Mouse (Mus musculus) midbrain, embryonic 11.5 days (tissue): ENCODE results near the gene Cab39. TPM values are rescaled to one million over a fixed set of nuclear protein-coding genes. Genes with fewer than 3 reads are reported as not detected.
A peak's percentile ranks its signal among the peaks of the same experiment; 100 is the strongest.

Source experiments
- ATAC-seq: fragments of 200-750 bp; cut with Nextera tagmentation; 2 replicates; pipeline ENCODE4 v1.8.0; 2017; ENCODE audit warnings: moderate TSS enrichment, moderate library complexity; ENCODE audit not compliant: low FRiP score
- DNase-seq: peaks from one replicate; pipeline ENCODE4 v3.0.0; 2015; ENCODE audit warnings: low spot score; ENCODE audit errors: missing footprints
- H3K27ac ChIP-seq: fragments of 300-500 bp; sonication (generic); 2 replicates; pipeline ENCODE4 v1.5.1; 2014; ENCODE audit warnings: low read depth, low read length
- H3K27me3 ChIP-seq: fragments of 300-500 bp; sonication (generic); 2 replicates; pipeline ENCODE4 v1.6.1; 2014; ENCODE audit warnings: mild to moderate bottlenecking, low read length, moderate library complexity, mixed read lengths; ENCODE audit not compliant: control insufficient read depth, insufficient read depth
- H3K36me3 ChIP-seq: fragments of 300-500 bp; sonication (generic); 2 replicates; pipeline ENCODE4 v1.6.1; 2014; ENCODE audit warnings: mild to moderate bottlenecking, low read length, moderate library complexity, mixed read lengths; ENCODE audit not compliant: control insufficient read depth, insufficient read depth
- H3K4me1 ChIP-seq: fragments of 300-500 bp; sonication (generic); 2 replicates; pipeline ENCODE4 v1.6.1; 2014; ENCODE audit warnings: low read length; ENCODE audit not compliant: control insufficient read depth, insufficient read depth
- H3K4me2 ChIP-seq: fragments of 300-500 bp; sonication (generic); 2 replicates; pipeline ENCODE4 v1.6.1; 2014; ENCODE audit warnings: mild to moderate bottlenecking, moderate library complexity
- H3K4me3 ChIP-seq: fragments of 300-500 bp; sonication (generic); 2 replicates; pipeline ENCODE4 v1.5.1; 2014; ENCODE audit warnings: low read depth, low read length
- H3K9ac ChIP-seq: fragments of 300-500 bp; sonication (generic); 2 replicates; pipeline ENCODE4 v1.6.1; 2014; ENCODE audit warnings: low read length
- H3K9me3 ChIP-seq: fragments of 300-500 bp; sonication (generic); 2 replicates; pipeline ENCODE4 v1.6.1; 2016; ENCODE audit warnings: low read length; ENCODE audit not compliant: control insufficient read depth
- WGBS: fragments of 180-500 bp; shearing (Covaris S2); extraction: QIAGEN DNeasy Blood & Tissue Kit; methylation state at CpG from one replicate; pipeline ENCODE4 v1.1.7; 2014; 5-methylcytosine and 5-hydroxymethylcytosine counted together
- polyA plus RNA-seq: library from polyadenylated mRNA; unstranded; fragments of >200 nt; fragmentation: Nextera tagmentation; extraction: Ambion mirVana; gene quantifications from 2 replicates; pipeline ENCODE4 v1.2.1, GENCODE M21; 2014

Cab39 gene
- polyA plus RNA-seq, 1 experiment from 2014 or later = 68.0 TPM

DNA sequence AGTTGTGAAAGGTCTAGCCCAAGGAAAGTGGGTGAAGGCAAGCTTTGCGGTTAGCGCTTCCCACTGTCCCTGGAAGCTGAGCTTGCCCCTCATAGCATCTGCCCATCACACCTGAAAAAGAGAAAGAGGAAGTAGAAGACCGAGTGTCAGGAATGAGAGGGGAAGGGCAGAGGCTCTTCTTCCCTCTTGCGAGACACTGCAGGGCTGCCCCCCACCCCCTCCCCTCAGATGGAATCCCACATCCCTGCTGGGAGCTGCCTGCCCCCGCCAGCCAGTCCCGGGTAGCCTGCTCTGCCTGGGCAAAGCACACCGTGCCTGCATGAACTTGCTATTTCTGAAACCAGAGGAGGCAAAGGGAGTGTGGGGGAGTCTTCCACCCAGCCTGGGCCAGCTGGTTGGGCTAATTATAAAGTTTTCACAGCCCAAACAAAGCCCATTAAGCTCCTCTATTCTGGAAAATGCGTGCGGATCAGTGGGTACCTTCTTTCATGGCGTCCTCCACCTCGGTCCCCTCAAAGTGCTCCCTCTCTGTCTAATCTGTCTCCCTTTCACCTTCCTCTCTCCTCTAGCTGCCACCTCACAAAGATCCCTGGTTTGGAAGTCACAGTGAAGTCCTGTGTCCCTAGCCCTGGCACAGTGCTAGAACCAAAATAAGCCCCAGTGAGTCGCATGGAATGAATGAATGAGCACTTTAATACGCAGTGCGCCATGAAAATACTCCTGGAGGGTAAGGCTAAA lies 34.8 kb upstream of the Cab39 start:
- no peak overlapping the region; the same call in 1 of the 2 replicates for H3K9ac ChIP-seq
- H3K9me3 ChIP-seq = no peaks in the 10 kb centered on the region
- H3K4me2 ChIP-seq = no peak overlapping the region
- no peaks in the 10 kb centered on the region for H3K36me3 ChIP-seq
- peak; percentile 38; the same call in 1 of the 2 replicates for ATAC-seq
- H3K4me3 ChIP-seq = no peak overlapping the region
- WGBS = 29% methylated on average over 13 of the region's 14 CpGs
- H3K27ac ChIP-seq = no peak overlapping the region
- 0 out of 2 replicates have a peak, but pooled peaks cover 2% of the 10 kb centered on the region for H3K4me1 ChIP-seq
- DNase-seq = no peak
- H3K27me3 ChIP-seq = no peaks in the 10 kb centered on the region

GRCm38 (mm10) chr1:85758969-85759293 lies 34.3 kb upstream of the Cab39 start:
- no peaks in the 10 kb centered on the region for H3K9me3 ChIP-seq
- H3K27me3 ChIP-seq = no peaks in the 10 kb centered on the region
- ATAC-seq (no peak), DNase-seq (no peak)
- H3K4me1 ChIP-seq = 0 out of 2 replicates have a peak, but pooled peaks cover 2% of the 10 kb centered on the region
- no peaks in the 10 kb centered on the region for H3K36me3 ChIP-seq
- H3K4me3 ChIP-seq = no peak overlapping the region
- no CpG with 5 or more reads among the region's 1 CpGs for WGBS
- H3K27ac ChIP-seq = no peak overlapping the region
- H3K4me2 ChIP-seq = no peak overlapping the region
- no peak overlapping the region for H3K9ac ChIP-seq

GRCm38 (mm10) chr1:85761665-85762064 lies 31.6 kb upstream of the Cab39 start:
- whole genome bisulfite sequencing = 91% methylated on average over 4 of the region's 4 CpGs
- H3K27me3 ChIP-seq = no peaks in the 10 kb centered on the region
- H3K4me3 ChIP-seq = no peak overlapping the region
- H3K27ac ChIP-seq = no peak overlapping the region
- no peak overlapping the region for H3K4me2 ChIP-seq
- no peak overlapping the region for H3K9ac ChIP-seq
- H3K4me1 ChIP-seq = 0 out of 2 replicates have a peak, but pooled peaks cover 2% of the 10 kb centered on the region
- ATAC-seq (no peak), DNase-seq (no peak)
- H3K9me3 ChIP-seq = no peaks in the 10 kb centered on the region
- H3K36me3 ChIP-seq = no peaks in the 10 kb centered on the region

- ATAC-seq (no peak), DNase-seq (no peak)
- H3K27me3 ChIP-seq = no peaks in the 10 kb centered on the region
- H3K27ac ChIP-seq = no peak overlapping the region
- 89% methylated on average over 6 of the region's 6 CpGs for WGBS
- no peak overlapping the region for H3K4me3 ChIP-seq
- H3K4me2 ChIP-seq = no peak overlapping the region
- H3K9me3 ChIP-seq = no peaks in the 10 kb centered on the region
- 0 out of 2 replicates have a peak, but pooled peaks cover 2% of the 10 kb centered on the region for H3K4me1 ChIP-seq
- no peak overlapping the region for H3K9ac ChIP-seq
- no peaks in the 10 kb centered on the region for H3K36me3 ChIP-seq
Measured at GRCm38 (mm10) chr1:85763386-85763785, 29.9 kb upstream of the Cab39 start.

GRCm38 (mm10) chr1:85764291-85764690 lies 28.9 kb upstream of the Cab39 start:
- DNase-seq (no peak), ATAC-seq (no peak)
- no peaks in the 10 kb centered on the region for H3K27me3 ChIP-seq
- H3K4me3 ChIP-seq = no peak overlapping the region
- H3K36me3 ChIP-seq = no peaks in the 10 kb centered on the region
- no peaks in the 10 kb centered on the region for H3K4me1 ChIP-seq
- H3K4me2 ChIP-seq = no peak overlapping the region
- H3K27ac ChIP-seq = no peak overlapping the region
- 93% methylated on average over 4 of the region's 4 CpGs for WGBS
- H3K9ac ChIP-seq = no peak overlapping the region
- H3K9me3 ChIP-seq = no peaks in the 10 kb centered on the region

GRCm38 (mm10) chr1:85766120-85766519 lies 27.1 kb upstream of the Cab39 start:
- ATAC-seq = no peak

DNA sequence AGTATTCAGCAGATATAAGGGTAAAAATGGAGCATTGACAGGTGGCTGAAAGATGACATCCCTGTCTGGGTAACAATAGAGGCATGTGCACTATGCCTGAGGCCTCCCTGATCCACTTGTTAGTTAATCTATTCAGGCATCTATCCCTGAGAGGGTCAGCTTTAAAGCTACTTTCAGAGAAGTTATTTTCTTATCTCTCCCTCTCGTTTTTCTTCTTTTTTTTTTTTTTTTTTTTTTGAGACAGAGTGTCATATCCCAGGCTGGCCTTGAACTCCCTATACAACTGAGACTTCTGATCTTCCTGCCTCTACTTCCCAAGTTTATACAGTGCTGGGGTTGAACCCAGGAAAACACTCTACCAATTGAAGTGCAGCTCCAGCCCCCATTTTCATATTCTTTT lies 25.5 kb upstream of the Cab39 start:
- no peak for DNase-seq
- Histone ChIP-seq H3K4me2 (no peak overlapping the region), H3K9me3 (no peaks in the 10 kb centered on the region), H3K4me1 (no peaks in the 10 kb centered on the region), H3K4me3 (no peak overlapping the region), H3K27ac (no peak overlapping the region), H3K9ac (no peak overlapping the region), H3K27me3 (no peaks in the 10 kb centered on the region), H3K36me3 (no peaks in the 10 kb centered on the region)
- 85% methylated on average over 1 of the region's 1 CpGs for WGBS
- ATAC-seq = no peak

More at GRCm38 (mm10) chr1:85766120-85766519, 27.1 kb upstream of the Cab39 start:
- Histone ChIP-seq H3K4me2 (no peak overlapping the region), H3K27ac (no peak overlapping the region), H3K9ac (no peak overlapping the region), H3K4me3 (no peak overlapping the region), H3K36me3 (no peaks in the 10 kb centered on the region), H3K27me3 (no peaks in the 10 kb centered on the region), H3K4me1 (no peaks in the 10 kb centered on the region), H3K9me3 (no peaks in the 10 kb centered on the region)
- DNase-seq = no peak
- 84% methylated on average over 3 of the region's 3 CpGs for WGBS

- Histone ChIP-seq H3K4me1 (no peaks in the 10 kb centered on the region), H3K9ac (no peak overlapping the region), H3K27ac (no peak overlapping the region), H3K4me2 (no peak overlapping the region), H3K27me3 (no peaks in the 10 kb centered on the region), H3K9me3 (no peaks in the 10 kb centered on the region), H3K4me3 (no peak overlapping the region), H3K36me3 (no peaks in the 10 kb centered on the region)
- 83% methylated on average over 3 of the region's 3 CpGs for WGBS
- DNase-seq (no peak), ATAC-seq (no peak)
Measured at GRCm38 (mm10) chr1:85771976-85772375, 21.3 kb upstream of the Cab39 start.

DNA sequence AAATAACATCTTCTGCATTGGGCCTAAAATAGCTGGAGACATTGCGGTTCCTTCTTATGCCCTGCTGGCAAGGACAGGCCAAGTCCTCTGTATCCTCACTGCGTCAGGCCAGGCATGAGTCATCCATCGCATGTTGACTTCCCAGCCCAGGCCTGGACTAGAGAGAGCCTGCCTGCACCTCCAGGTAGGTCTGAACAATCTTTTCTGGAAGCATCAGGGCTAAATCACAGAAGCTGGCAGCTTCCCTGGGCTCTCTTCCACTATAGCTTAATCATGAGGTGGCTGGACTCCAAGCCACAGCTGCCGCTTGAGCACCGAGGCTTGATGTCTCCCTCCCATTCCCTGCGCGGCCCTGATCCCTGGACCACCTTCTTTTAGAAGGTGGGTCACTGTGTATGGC lies 18.1 kb upstream of the Cab39 start:
- H3K27ac ChIP-seq = no peak overlapping the region
- no peaks in the 10 kb centered on the region for H3K4me1 ChIP-seq
- H3K36me3 ChIP-seq = no peaks in the 10 kb centered on the region
- DNase-seq (no peak), ATAC-seq (no peak)
- no peaks in the 10 kb centered on the region for H3K27me3 ChIP-seq
- no peak overlapping the region for H3K4me3 ChIP-seq
- WGBS = 94% methylated on average over 7 of the region's 7 CpGs
- no peak overlapping the region for H3K9ac ChIP-seq
- no peaks in the 10 kb centered on the region for H3K9me3 ChIP-seq
- H3K4me2 ChIP-seq = no peak overlapping the region
